Mouse (Mus musculus) testis, adult 2 months (tissue): Measurements from ENCODE around the gene Ddah2. TPM values are rescaled to one million over a fixed set of nuclear protein-coding genes. Genes with fewer than 3 reads are reported as not detected.

Experiments
- H3K27ac ChIP-seq: fragments of 200-500 bp; 2 replicates; pipeline ENCODE4 v1.5.1; 2012; ENCODE audit warnings: low read depth, low read length; ENCODE audit not compliant: control insufficient read depth, insufficient read depth
- H3K27me3 ChIP-seq: fragments of 200-500 bp; 2 replicates; pipeline ENCODE4 v1.6.1; 2012; ENCODE audit warnings: mild to moderate bottlenecking, low read length, moderate library complexity; ENCODE audit not compliant: control insufficient read depth, insufficient read depth
- H3K36me3 ChIP-seq: fragments of 200-500 bp; 2 replicates; pipeline ENCODE4 v1.6.1; 2012; ENCODE audit warnings: mild to moderate bottlenecking, low read length; ENCODE audit not compliant: control insufficient read depth, insufficient read depth
- H3K4me1 ChIP-seq: fragments of 200-500 bp; 2 replicates; pipeline ENCODE4 v1.6.1; 2012; ENCODE audit warnings: low read length; ENCODE audit not compliant: control insufficient read depth, insufficient read depth
- H3K4me3 ChIP-seq: fragments of 200-500 bp; 2 replicates; pipeline ENCODE4 v1.5.1; 2012; ENCODE audit warnings: low read depth, mild to moderate bottlenecking, low read length, moderate library complexity, mixed read lengths; ENCODE audit not compliant: control insufficient read depth
- CTCF ChIP-seq: fragments of 200-500 bp; IDR thresholded peaks from 2 replicates; pipeline ENCODE4 v1.5.1; 2012; ENCODE audit warnings: low read depth, mild to moderate bottlenecking, inconsistent platforms, low read length, moderate library complexity; ENCODE audit not compliant: control insufficient read depth, insufficient read depth, insufficient replicate concordance
- POLR2A ChIP-seq: fragments of 200-500 bp; IDR thresholded peaks from 2 replicates; pipeline ENCODE4 v1.6.1; 2012; ENCODE audit warnings: low read depth, mild to moderate bottlenecking, inconsistent platforms, low read length, moderate library complexity; ENCODE audit not compliant: control insufficient read depth
- polyA plus RNA-seq: library from polyadenylated mRNA; depleted of rRNA; stranded (reverse); fragments of >200 nt; gene quantifications from 2 replicates; pipeline ENCODE4 v1.2.3, GENCODE M21; 2012

Ddah2 gene
- polyA plus RNA-seq, 1 experiment: 11.1 TPM

DNA sequence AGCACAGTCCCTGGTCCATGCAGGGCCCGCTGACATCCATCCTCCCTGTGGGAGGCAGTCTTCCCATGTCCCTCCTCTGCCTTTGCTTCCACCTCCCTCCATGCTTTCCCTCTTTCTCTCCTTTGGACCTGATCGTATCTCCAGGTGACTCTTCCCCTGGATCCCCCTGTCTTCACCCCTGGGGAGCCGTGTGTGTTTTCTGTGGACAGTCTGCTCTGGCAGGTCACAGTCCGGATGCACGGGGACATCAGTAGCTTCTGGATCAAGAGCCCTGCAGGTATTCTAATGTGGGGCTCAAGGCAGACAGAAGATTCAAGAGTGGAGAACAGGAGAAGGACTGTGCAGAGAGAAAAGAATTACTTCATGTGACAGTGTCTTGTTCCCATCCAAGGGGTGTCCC lies 35.6 kb upstream of the Ddah2 start:
- H3K4me1 ChIP-seq: peaks cover 5% of the 10 kb centered on the region
- no peak overlapping the region for H3K4me3 ChIP-seq
- H3K27me3 ChIP-seq: no peaks in the 10 kb centered on the region
- TF ChIP-seq POLR2A: no peak
- no peak for TF ChIP-seq CTCF
- H3K27ac ChIP-seq: no peak overlapping the region
- H3K36me3 ChIP-seq: no peaks in the 10 kb centered on the region

DNA sequence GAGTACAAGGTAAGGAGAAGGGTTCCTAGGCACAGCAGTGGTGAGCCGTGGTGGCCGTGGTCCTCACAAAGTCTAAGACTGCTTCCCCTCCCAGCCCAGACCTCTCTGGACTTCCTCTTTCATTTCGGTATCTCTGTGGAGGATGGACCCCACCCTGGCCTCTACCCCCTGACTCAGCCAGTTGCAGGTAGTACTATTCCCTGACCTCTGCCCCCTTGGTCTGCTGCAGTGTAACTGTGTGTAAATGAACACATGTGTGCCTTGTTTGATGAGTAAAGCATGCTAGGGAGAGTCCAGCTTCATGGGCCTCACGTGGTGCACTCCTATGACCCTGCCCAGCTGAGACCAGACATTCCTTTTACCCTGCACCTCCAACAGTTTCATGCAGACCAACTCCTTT lies 35.1 kb upstream of the Ddah2 start:
- Histone ChIP-seq H3K36me3 (no peaks in the 10 kb centered on the region), H3K4me3 (no peak overlapping the region), H3K27ac (no peak overlapping the region), H3K27me3 (no peaks in the 10 kb centered on the region), H3K4me1 (peaks cover 5% of the 10 kb centered on the region)
- TF ChIP-seq CTCF (no peak), POLR2A (no peak)

DNA sequence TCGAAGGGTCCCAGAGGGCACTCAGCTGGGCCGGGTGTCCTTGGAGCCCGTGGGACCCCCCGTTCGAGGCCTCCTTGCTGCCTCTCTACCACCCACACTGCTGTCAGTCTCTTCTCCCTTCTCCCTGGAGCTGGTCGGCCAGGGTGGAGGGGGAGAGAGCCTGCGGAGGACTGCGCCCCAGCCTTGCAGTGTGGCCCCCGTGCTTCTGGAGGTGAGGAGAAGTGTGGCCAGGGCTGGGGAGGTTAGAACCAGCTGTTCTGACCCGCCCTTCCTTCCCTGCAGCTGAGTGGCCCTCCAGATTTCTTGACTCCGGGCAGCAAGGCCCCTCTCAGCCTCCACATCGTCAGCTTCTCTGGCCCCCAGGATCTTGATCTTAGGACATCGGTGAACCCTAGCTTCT lies 34.6 kb upstream of the Ddah2 start:
- TF ChIP-seq CTCF: no peak
- no peak for TF ChIP-seq POLR2A
- Histone ChIP-seq H3K27me3 (no peaks in the 10 kb centered on the region), H3K4me3 (no peak overlapping the region), H3K27ac (no peak overlapping the region), H3K36me3 (no peaks in the 10 kb centered on the region), H3K4me1 (peaks cover 5% of the 10 kb centered on the region)

DNA sequence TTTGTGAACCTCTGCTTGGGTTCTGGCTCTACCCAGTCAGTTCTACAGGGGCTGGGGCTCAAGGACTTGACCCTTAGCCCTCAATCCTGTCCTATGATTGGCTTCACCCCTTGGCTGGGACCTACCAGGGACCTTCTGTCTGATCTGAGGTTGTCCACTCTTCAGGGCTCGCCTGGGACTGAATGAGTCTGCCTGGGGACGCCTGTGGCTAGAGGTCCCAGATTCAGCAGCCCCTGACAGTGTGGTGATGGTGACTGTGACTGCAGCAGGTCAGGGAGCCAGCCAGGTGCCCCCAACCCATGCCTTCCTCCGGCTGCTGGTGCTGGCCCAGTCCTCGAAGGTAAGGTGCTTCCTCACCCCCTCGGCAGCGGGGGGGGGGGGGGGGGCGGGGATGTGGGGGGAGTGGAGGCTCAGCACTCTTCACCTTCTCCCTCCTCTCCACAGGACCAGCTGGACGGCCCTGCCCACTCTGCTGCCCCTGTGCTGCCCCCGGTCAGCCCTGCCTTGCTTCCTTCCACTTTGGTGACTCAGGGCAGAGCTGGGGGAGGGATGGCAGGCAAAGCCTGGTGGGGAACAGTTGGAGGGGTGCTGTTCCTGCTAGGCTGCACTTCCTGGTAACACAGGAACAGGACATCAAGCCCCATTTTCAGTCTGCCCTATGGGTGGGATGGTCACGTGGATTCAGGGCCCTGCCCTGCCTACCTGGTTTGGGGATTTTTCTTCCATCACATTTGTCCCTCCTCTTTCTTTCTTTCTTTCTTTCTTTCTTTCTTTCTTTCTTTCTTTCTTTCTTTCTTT lies 33.9 kb upstream of the Ddah2 start:
- Histone ChIP-seq H3K36me3 (no peaks in the 10 kb centered on the region), H3K27me3 (no peaks in the 10 kb centered on the region), H3K27ac (no peak overlapping the region), H3K4me3 (no peak overlapping the region), H3K4me1 (peaks cover 5% of the 10 kb centered on the region)
- TF ChIP-seq POLR2A (no peak), CTCF (no peak)

DNA sequence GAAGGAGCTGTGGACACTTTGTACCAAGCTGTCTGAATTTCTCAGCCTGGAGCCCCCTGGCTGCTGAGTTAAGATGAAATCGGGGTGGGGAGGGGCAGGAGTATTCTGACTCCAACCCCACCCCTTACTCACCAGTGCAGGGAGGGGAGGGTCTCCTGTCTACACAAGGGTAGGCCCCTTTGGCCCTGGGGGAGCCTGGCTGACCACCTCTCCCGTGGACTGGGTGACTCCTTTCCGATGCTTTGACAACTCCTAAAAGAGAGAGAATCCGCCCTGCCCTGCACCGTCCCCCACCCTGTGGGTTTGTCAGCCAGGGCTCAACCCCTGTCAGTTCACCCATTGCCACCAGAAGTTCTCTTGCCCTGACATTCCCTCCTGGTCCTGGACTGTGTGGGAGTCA lies 32.6 kb upstream of the Ddah2 start:
- H3K4me3 ChIP-seq: no peak overlapping the region
- TF ChIP-seq POLR2A: no peak
- TF ChIP-seq CTCF: no peak
- peaks cover 3% of the 10 kb centered on the region for H3K4me1 ChIP-seq
- H3K36me3 ChIP-seq: no peaks in the 10 kb centered on the region
- no peaks in the 10 kb centered on the region for H3K27me3 ChIP-seq
- H3K27ac ChIP-seq: no peak overlapping the region

DNA sequence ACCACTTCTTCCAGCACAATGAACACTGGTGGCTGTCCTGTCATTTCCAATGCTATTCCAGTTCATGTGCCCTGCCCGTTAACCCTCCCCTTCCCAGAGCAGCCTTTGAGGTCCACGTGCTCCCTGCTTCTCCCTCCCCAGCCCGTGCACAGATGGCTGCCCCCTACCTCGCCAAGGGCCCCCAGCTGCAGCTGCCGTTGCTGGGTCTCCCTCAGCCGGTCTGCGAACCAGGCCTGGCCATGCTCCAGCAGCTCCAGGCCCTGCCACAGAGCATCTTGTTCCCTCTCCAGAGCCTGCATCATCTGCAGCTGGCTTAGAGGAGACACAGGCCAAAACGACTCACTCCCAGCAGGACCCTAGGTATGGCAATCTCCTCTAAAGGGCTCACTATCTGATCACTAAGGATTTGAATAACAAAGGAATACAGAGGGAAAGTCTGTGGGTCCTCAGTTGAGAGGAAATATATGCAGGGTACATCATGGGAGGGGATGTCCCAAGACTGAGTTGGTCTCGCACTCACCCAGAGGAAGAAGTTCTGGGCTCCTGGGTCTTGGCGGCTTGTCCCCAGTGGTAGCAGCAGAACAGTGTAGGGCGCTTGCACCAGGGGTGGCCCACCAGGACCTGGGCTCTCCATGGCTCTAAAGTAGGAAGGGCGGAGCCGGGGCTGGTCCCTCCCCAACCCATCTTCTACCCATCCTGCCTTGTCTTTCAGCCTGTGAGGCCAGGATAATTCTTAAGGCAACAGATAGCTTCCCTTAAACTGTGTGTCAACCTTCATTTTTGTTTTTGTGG lies 31.4 kb upstream of the Ddah2 start, which contains the start of gene Sapcd1:
Gene Sapcd1, minus strand, starts transcription at position 740 of the 792 bp plus-strand sequence.
- H3K27ac ChIP-seq: no peak within 1 kb of the TSS
- H3K4me3 ChIP-seq: no peak within 1 kb of the TSS
- H3K4me1 ChIP-seq: peaks cover 2% of the 10 kb centered on the region; the same call in 1 of the 2 replicates
- H3K27me3 ChIP-seq: no peaks in the 10 kb centered on the region
- TF ChIP-seq CTCF (no peak), POLR2A (no peak)
- no peaks in the 10 kb centered on the region for H3K36me3 ChIP-seq

DNA sequence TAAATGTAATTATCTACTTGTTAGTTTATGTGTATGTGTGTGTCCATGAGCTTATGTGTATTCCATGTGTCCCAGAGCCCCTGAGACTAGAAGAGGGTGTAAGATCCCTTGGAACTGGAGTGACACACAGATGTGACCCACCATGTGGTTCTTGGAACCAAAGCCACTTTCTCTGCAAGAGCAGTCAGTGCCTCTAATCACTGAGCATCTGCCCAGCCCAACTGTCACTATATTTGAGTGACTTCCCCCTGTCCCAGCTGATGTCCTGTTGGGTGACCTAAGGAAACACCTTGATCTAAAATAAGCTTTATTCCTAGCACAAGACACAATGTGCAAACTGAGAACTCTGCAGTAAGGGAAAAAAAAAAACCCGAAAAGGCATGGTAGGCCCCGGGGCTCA lies 30.5 kb upstream of the Ddah2 start:
- H3K4me1 ChIP-seq: peaks cover 2% of the 10 kb centered on the region; the same call in 1 of the 2 replicates
- H3K4me3 ChIP-seq: no peak overlapping the region
- no peak for TF ChIP-seq CTCF
- no peak for TF ChIP-seq POLR2A
- no peak overlapping the region for H3K27ac ChIP-seq
- H3K27me3 ChIP-seq: no peaks in the 10 kb centered on the region
- no peaks in the 10 kb centered on the region for H3K36me3 ChIP-seq
